Mouse (Mus musculus): ENCODE data around the gene Gm17651. TPM values are rescaled to one million over a fixed set of nuclear protein-coding genes. Genes with fewer than 3 reads are reported as not detected.

Gm17651 gene
- total RNA-seq (2022): not detected

DNA sequence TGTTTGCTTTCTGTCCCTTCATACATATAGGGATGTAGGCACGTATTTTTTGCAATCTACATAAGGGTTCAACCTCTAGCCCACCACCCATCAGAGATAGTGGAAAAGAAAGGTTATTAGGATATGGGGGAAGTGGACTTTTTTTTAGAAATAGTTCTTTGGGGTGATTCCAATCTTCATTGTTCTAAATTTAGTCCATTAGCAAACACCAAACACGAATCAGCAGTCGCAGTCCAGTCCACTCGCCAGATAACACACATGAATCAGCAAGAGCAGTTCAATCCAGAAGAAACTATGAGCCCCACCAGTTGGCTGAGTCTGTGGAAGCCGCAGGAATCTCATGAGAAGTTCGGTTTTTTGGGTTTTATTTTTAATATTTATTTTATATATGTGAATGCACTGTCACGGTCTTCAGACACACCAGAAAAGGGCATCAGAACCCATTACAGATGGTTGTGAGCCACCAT lies at the start of gene Gm17651:
Gene Gm17651, minus strand, starts transcription at position 51 of the 467 bp plus-strand sequence.
- DNase-seq (ENCODE audit: low spot score in 2 of 2): no peak

DNA sequence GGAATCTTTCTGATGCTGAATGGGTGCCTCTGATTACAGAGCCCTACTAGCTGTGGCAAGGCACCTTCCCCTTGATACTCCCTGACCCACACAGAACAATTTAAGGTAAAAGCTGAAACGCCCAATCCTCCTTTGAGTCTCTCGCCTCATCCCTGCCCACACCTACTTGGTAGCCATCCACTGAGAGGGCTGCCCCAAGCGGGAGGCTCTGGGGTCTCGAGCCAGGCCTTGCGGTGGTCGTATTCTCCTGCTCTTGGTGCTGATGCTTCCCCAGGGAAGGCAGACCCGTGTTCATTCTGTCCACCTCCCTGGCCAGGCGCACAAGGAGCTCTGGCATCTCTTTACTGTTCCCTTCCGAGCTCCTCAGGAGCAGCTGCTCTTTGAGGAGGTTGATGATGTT lies 44.6 kb upstream of the Gm17651 start:
- DNase-seq (ENCODE audit: low spot score in 2 of 2): no peak

DNA sequence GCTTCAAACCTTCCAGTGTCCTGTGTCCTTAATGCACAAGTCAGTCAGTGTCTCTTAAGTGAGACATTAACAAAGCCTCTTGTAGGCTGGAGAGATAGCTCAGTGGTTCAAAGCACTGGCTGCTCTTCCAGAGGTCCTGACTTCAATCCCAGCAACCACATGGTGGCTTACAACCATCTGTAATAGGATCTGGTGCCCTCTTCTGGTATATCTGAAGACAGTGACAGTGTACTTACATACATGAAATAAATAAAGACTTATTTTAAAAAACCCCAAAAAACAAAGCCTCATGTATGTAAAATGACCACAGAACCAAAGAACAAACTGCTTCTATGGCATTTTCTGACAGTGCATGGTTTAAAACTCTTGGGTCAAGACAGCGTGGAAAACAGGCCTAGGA lies 41.4 kb upstream of the Gm17651 start:
- DNase-seq (ENCODE audit: low spot score in 2 of 2): no peak

DNA sequence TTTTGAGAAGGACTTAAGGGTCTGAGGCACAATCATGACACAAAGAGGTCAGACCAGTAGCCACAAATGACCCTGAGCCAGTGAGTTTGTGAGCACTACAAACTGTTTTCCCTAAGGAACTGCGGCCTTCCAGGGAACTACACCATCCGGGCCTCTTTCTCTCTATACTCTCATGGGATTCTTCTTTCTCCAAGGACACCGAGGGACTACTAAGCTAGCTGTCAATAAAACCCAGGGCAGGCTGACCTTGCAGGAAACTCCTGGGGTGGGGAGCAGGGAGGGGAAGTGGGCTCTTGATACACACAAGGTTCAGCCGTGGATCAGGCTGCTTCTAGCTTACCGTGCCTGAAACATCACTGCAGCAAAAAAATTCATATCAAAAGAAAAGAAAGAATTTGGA lies 36.4 kb upstream of the Gm17651 start:
- no peak for DNase-seq (ENCODE audit: low spot score in 2 of 2)

DNA sequence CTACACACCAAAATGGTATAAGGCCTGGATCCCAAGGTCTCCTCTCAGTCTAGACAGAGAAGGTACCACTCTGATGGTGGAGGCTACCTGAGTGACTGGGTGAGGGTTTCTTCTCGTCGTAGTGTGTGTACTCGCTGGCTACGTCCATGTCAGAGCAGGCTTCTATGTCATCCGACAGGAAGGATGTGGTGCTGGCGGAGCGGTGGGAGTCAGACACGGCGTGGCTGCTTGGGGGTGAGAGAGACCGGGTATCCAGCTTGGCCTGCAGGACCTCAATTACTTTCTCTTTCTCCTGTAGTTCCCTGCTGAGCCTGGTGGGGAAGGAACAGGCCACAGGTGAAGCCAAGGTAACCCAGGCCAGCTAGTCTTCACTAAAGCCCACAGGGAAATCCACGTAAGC lies 35.6 kb upstream of the Gm17651 start:
- no peak for DNase-seq (ENCODE audit: low spot score in 2 of 2)

DNA sequence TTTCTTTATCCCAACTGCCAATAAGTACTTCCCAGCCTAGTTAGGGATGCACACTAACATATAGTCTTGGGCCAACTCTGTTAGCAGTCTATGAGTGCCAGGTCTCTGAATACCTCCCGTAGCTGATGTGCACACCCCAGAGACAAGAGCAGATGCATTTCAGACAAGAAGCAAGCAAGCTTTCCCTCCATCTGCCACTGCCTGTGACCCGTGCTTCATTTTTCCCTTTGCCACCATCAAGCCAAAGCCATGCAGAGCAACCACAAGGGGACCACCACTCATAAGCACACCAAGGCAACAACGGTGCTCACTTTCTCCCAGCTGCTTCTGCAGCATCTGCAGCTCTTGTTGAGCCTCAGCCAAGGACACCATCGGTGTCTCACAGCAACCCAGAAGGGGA lies 32.1 kb upstream of the Gm17651 start:
- no peak for DNase-seq (ENCODE audit: low spot score in 2 of 2)

DNA sequence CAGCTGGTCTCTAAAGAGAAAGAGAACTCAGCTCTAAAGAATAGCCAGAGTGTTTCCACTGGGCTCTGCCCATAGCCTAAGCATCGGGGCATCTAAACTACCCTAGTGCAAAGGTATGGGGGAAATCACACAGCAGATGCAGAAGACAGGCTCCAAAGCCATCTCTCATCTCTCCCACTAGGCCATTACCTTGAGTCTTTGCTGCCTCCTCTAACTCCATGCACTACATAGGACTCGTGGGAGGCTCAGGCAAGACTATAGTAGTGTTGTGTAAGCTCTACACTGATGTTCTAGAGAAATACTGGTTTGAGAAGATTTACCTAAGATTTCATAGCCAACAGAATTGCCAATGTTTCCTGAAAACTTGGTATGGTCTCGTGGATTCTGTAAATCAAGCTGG lies 31.0 kb upstream of the Gm17651 start:
- no peak for DNase-seq (ENCODE audit: low spot score in 2 of 2)

DNA sequence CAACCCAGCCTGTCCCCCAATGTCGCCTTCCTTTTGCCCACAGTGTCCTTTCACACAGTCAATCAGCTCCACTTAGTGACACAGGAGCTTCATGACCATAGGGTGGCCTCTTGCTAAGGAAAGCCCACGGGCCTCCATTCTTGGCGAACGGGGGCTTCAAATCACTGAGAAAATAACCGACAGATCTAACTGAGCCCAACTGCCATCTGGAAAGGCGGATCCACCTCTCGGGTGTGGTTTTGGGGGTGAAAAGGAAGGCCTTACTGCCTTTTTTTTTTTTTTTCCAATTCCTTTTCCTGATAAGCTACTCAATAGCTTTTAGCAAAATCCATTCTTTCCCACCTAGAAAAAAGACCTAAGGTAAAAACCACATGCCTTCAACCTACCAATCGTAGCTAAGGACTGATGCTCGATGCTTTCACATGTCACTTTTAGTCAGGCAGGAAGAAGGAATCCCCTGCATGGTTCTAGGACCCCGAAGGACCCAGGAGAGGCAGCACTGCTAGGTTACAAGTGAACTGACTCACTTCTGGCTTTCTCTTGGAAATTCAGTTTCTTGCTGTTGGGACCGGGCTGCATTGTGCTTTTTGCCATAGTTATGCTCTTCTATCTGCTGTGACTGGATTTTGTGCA lies 28.1 kb upstream of the Gm17651 start:
- DNase-seq (ENCODE audit: low spot score in 2 of 2): no peak

DNA sequence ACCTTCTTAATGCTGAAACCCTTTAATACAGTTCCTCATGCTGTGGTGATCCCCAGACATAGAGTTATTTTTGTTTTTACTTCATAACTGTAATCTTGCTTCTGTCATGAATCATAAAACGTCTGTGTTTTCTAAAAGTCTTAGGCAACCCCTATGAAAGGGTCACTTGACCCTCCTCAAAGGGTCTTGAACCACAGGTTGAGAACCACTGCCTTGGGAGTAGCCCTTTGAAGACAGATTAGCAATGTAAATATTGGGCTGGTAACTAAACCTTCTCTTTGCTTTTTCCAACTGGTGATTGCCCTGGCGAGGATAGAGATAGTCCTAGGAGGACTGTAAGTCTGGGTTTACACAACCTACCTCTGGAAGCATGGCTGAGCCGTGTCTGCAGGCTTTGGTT lies 26.7 kb upstream of the Gm17651 start:
- no peak for DNase-seq (ENCODE audit: low spot score in 2 of 2)

DNA sequence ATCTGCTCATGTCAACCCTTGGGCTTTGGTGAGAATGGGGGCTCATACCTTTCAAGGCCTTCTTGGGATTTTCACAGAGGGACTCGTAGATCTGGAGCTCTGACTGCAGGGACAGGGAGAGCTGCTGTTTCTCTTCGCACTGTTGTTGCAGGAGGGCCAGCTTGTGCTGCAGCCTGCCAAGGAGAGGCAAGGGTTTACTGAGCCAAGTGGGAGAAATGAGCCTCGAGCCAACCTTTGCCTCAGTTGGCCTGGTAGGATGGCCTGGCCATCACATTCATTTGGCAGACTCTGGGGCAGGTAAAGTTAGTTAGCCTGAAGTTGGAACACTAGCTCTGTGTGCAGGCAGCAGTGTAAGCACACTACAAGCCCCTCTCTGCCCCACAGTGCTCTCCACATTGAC lies 24.6 kb upstream of the Gm17651 start:
- no peak for DNase-seq (ENCODE audit: low spot score in 2 of 2)

DNA sequence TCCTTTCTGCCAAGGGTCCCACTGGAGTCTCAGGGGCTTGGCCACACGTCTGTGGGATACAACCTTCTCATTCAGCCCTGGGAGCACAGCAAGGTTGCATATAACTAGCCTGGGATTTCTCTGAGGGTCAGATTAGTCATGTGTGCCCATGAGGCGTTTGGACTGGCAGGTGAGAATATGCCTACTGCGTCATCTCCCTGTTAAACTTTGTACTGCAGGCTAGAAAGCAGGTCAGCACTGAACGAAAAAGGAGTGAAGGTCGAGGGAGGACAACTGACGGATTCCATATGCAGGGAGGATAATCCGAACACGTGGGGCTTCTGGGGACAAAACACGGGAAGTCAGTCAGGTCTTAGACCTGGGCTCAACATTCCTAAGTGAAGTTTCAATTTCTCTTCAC lies 22.8 kb upstream of the Gm17651 start:
- DNase-seq (ENCODE audit: low spot score in 2 of 2): no peak

DNA sequence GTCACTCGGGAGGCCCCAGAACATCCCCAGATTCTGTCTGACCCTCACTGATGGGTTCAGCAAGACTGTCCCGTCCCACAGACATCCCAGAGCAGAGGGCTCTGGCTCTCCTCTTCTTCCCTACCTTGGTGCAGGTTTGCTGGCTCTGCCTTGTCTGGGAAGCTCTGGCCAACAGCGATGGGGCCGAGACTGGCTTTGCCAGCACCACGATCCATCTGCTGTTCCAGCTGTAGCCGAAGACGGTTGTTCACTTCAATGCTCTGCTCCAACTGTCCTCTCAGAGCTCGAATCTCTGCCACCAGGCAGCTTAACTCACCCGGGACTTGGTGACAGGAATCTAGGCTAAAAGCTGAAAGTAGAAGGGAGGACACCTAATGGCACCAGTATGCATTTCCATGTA lies 22.4 kb upstream of the Gm17651 start:
- DNase-seq (ENCODE audit: low spot score in 2 of 2): no peak

DNA sequence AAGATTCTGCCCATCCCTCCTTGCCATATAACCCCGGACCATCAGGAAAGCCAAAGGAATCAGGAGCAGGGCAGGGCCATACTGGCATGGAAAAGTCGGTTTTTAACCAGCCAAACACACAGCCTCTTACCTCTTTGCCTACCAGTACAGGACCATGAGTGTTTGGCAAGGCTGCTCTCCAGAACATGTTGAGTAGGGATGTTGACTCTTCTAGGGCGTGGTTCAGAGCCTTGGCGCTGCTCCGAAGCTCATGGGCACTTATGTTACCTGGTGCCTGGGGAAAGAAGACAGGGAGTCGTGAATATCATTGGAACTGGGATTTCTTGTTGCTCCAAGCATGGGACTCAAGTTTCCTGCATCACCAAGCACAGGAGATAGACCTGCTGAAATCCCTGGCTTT lies 19.3 kb upstream of the Gm17651 start:
- DNase-seq (ENCODE audit: low spot score in 2 of 2): no peak

DNA sequence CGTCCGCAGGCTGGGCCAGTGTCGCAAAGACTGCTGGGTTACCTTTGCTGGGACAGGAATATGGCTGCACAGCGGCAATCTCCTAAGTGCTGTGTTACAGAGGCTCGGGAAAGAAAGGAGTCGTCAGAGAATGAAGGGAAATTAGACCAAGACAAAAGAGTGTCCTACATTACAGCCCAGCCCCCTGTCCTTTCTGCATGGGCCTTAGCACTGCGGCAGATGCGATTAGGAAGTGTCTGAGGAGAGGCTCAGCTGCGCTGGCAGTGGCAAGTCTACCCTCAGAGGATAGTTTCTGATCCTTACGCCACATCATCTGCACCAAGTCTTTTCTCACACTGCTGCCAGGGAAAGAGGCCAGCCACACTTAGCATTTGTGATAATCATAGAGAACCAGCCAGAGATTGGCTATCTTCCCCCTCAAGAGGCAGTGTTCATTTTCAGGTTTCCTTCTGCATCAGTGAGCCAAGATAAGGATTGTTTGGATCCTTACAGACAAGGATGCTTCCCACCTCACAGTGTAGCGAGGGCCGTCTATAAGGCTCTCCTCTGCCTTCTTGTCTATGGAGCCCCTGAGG lies 17.0 kb upstream of the Gm17651 start:
- no peak for DNase-seq (ENCODE audit: low spot score in 2 of 2)

DNA sequence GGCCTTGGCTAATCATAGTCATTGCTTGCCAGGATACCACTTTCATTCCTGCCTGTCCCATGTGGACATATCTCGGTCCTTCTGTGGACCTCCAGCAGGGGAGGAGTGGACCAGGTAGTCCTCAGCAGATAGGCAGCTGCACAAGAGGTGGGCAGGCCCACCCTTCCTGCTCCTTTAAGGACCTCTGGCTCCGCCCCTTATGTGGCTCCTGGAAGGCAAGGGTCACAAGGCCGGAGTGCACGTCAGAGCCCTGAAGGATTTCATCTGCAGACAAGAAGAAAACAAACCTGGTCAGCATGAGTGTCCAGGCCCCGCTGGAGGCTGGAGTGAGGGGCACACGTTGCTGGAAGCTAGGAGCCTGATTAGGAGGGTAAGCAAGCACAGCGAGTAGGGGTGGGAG lies 16.1 kb upstream of the Gm17651 start:
- no peak for DNase-seq (ENCODE audit: low spot score in 2 of 2)

DNA sequence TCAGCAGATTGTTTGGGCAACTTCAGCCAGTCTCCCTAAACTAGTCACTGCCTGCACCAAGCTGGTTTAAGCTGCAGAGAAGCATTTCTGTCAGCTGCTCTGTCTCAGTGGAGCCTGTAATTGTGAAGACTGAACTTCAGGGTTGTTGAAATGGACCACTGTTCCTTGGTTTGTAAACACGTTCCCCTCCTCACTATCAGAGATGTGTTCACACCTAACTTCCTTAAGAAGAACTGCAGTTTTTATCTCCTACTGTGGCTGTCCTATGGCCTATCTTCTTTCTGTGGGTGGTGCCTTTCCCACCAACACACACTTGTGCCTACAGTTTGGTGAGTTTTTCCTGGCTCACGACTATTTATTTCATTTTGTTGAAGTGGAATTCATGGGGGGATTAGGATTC lies 14.8 kb upstream of the Gm17651 start:
- DNase-seq (ENCODE audit: low spot score in 2 of 2): no peak

DNA sequence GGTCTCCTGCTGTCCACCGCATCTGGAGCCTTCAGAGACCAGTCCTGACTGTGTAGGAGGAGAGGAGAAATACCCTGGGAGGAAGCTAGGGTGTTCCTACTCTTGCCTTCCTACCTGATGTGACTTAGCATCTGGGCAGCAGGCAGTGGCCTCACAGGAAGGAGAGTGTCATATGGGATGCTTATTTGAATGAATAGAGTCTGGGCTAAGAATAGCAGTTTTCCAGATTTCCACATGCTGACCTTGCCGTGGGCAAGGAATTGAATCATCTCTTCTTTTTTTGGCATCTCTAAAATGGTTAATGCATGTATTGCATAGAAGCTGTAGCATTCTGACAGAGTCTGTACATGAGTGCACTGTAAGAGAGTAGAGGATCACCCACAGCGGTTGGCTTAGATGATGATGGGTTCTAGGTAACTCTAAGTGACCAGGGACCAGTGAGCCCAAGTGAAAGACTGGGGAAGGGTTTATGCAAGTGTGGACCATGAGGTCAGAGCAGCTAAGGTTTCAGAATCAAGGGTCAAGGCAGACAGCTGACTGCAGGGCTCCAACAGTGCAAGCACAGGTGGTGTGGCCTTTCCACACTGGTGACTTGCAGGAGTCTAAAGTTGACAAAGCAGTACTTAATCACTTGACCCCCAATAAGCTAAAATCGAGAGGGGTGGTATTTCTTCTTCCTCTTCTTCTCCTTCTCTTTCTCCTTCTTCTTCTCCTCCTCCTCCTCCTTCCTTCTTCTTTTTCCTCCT lies 12.1 kb upstream of the Gm17651 start:
- DNase-seq (ENCODE audit: low spot score in 2 of 2): no peak

DNA sequence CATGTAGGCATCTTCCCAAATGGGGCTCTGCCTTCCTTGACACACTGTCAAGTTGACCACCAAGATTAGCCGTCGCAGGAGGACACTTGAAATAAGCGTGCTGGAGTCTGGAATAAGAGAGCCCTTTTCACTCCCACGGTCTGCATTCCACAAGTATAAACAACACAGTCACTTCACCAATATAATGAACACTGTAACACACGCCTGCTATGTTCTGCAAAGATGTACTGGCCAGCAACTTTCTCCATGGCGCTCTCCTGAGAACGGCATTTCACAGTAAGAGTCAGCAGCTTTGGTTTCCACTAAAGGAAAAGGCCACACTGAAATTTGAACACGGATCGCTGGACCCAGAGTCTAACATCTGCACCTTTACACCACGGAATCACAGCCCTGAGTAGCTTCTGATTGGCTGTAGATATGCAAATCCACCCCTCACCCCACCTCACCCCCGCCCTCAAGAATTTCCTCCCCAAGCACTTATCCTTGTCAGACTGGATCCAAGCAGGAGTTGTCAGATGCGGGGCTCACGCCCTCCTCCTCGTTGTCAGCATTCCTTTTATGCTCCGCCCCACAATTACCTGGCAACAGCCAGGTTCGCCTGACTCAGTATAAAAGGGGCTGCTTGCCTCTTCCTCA lies 9.2 kb upstream of the Gm17651 start:
- DNase-seq (ENCODE audit: low spot score in 2 of 2): no peak

DNA sequence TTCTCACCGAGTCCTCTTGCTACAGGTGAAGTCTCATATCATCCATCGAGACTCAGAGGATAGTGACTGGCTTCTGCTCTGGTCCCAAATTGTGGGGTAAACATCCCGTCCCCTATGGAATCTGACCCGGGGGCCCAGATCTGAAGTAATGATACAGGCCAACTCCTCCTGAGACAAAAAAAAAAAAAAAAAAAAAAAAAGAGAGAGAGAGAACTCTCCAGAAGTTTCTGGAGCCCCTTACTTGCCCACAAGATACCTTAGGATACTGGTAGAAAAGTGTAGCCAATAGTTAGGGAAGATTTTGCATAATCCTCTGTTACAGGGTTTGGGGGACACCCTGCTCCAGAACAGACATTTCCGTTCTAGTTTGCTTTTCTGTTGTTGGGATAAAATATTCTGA lies 8.1 kb upstream of the Gm17651 start:
- DNase-seq (ENCODE audit: low spot score in 2 of 2): no peak

DNA sequence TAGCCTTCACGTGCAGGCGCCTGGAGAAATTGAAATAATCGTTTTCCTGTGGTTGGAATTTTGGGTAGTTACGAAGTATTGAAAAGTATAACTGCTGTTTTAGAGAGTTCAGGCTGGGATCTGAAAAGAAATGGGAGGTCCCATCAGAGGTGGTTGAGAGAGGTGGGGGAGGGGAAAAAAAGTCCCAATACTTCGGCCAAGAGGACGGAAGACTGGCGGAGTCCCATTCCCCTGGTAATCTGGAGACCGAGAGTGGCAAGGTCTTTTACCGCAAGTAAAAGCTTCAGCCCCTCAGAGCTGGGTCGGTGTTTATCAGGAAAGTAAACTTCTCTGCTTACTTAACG lies 7.6 kb upstream of the Gm17651 start:
- DNase-seq (ENCODE audit: low spot score in 2 of 2): no peak

DNA sequence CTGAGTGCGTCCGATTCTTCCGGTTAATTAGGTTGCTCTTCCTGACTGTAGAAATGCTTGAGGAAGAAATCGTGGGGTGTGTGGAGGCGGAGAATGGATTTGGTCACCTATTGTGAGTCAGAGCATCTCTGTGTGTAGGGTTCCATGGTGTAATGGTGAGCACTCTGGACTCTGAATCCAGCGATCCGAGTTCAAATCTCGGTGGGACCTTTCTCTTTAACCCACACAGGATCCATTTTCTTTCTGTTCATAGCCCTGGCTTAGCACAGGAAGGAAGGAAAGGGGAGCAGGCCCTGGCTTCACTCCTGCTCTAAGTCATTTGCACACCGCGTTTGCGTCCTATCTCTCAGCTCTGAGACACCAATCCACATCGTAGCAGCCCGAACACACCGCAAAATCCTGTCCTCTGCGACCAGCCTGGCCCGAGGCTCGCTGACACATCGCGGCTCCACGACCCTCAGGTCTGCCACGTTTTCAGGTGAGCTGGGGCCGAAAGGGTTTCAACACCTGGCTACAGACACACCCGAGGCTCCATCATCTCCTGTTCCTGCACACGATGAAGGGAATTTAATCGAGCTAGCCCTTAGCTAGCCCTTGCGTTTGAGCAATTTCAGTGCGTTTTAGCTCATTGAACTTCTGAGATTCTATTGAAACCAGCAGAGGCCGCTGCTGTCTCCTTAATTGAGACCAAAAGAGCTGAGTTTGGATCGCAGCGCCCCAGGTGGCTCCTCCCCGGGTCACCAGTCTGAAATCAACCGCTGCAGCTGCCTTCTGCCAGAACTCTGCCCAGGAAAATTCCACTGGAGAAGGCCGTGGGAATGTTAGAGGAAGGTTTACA lies 7.0 kb upstream of the Gm17651 start:
- peak; percentile 55 to 75 for DNase-seq (ENCODE audit: low spot score in 2 of 2)

Measured in layer of hippocampus, adult 8-10 months (tissue).